Mouse (Mus musculus) G1E (cell line): ENCODE results near the gene Tnpo3. TPM values are rescaled to one million over a fixed set of nuclear protein-coding genes. Genes with fewer than 3 reads are reported as not detected.

Source experiments
- ATAC-seq: 2 replicates; pipeline ENCODE4 v1.8.0; 2016; ENCODE audit warnings: mild to moderate bottlenecking; ENCODE audit not compliant: insufficient number of reproducible peaks, poor library complexity, low FRiP score, severe bottlenecking; ENCODE audit errors: extremely low read depth
- DNase-seq: peaks from one replicate; pipeline ENCODE4 v3.0.0; 2012; ENCODE audit warnings: low spot score
- H3K27me3 ChIP-seq: 2 replicates; pipeline ENCODE4 v1.6.1; 2012; ENCODE audit warnings: mild to moderate bottlenecking, low read length, inconsistent platforms; ENCODE audit not compliant: insufficient read depth
- H3K36me3 ChIP-seq: replicated peaks from 2 replicates; pipeline ENCODE3; 2012; ENCODE audit warnings: mild to moderate bottlenecking, inconsistent platforms
- H3K4me1 ChIP-seq: 2 replicates; pipeline ENCODE4 v1.6.1; 2012; ENCODE audit warnings: low read depth, low read length, inconsistent platforms, mixed read lengths; ENCODE audit not compliant: insufficient read depth
- H3K4me3 ChIP-seq: 2 replicates; pipeline ENCODE4 v1.5.1; 2012; ENCODE audit warnings: low read depth, mild to moderate bottlenecking, inconsistent platforms, low read length, moderate library complexity, mixed read lengths
- H3K9me3 ChIP-seq: replicated peaks from 2 replicates; pipeline ENCODE4 v1.6.1; 2012; ENCODE audit warnings: inconsistent platforms
- CTCF ChIP-seq: IDR thresholded peaks from 2 replicates; pipeline ENCODE4 v1.5.1; 2012; ENCODE audit warnings: low read depth, low read length, inconsistent platforms, mixed read lengths
- GATA1 ChIP-seq: IDR thresholded peaks from 2 replicates; pipeline ENCODE4 v1.6.1; 2012; ENCODE audit warnings: borderline replicate concordance, low read length, inconsistent platforms, mixed read lengths
- GATA2 ChIP-seq: IDR thresholded peaks from 2 replicates; pipeline ENCODE4 v1.6.1; 2012; ENCODE audit warnings: low read depth, low read length, inconsistent platforms, borderline replicate concordance
- POLR2AphosphoS5 ChIP-seq: IDR thresholded peaks from 2 replicates; pipeline ENCODE4 v1.6.1; 2012; ENCODE audit warnings: low read depth, low read length, inconsistent platforms; ENCODE audit not compliant: insufficient replicate concordance
- TAL1 ChIP-seq: conservative IDR thresholded peaks from 2 replicates; pipeline ENCODE4 v1.6.1; 2012; ENCODE audit warnings: low read depth, low read length, inconsistent platforms, mixed read lengths
- polyA plus RNA-seq: library from polyadenylated mRNA; stranded (reverse); fragments of >175 nt; gene quantifications from 2 replicates; pipeline ENCODE4 v1.2.3, GENCODE M21; 2012
- total RNA-seq, 2 experiments: library from RNA; stranded (forward) in 1 of 2; stranded (reverse) in 1 of 2; fragments of 200-1000 nt in 1 of 2; fragments of >200 nt in 1 of 2; fragmentation: Nextera tagmentation in 1 of 2; gene quantifications; 2 replicates each; pipeline ENCODE4 v1.2.3; 2014 to 2017

The Tnpo3 gene
- total and polyA plus RNA-seq, 3 experiments = 63.5 to 156 (median 93.2) TPM

DNA sequence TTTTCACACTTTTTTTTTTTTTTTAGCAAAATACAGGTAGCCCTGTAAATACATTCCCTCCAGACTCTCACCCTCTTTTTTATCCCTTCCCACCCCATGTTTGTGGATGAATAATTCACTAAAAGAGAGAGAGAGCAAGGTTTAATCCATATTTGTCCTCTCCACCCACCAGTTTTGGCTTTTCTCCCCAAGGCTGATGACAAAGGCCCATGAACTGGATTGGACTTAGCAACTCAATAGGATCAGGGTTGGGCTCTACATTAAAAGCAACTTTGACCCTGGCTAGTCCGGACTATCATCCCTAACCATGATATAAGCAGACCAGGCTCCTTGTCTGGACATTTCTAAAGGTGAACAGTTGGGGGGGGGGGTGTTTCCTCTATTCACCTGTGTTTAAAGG is 68.7 kb downstream of the Tnpo3 start:
- no peaks in the 10 kb centered on the region for H3K4me1 ChIP-seq
- DNase-seq (no peak), ATAC-seq (no peak)
- no peaks in the 10 kb centered on the region for H3K27me3 ChIP-seq
- no peak overlapping the region for H3K4me3 ChIP-seq
- H3K9me3 ChIP-seq = no peaks in the 10 kb centered on the region
- peaks cover 92% of the 10 kb centered on the region for H3K36me3 ChIP-seq
- no peak for TF ChIP-seq GATA1

DNA sequence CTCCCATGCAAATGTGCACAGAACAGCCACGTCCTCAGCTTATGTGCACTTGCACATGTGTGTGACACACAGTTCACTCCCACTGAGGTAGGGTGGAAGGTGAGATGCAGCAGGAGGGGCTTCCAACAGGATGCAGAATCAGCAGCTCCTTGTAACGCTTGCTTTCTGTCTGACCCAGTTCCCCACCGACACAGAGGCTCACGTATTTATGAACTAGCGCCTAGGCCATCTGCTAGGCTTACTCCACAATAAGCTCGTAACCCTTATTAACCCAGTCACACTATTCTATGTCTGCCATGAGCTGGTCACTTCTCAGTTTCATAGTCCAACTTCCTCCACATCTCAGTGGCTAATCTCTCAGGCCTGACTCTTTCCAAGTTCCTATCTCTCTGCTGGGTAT is 69.5 kb downstream of the Tnpo3 start:
- peaks cover 92% of the 10 kb centered on the region for H3K36me3 ChIP-seq
- ATAC-seq (no peak), DNase-seq (no peak)
- no peaks in the 10 kb centered on the region for H3K9me3 ChIP-seq
- no peaks in the 10 kb centered on the region; the same call in 1 of the 2 replicates for H3K27me3 ChIP-seq
- no peak for TF ChIP-seq GATA1
- no peak for TF ChIP-seq POLR2AphosphoS5
- no peak for TF ChIP-seq GATA2
- no peak for TF ChIP-seq TAL1
- TF ChIP-seq CTCF = no peak
- H3K4me3 ChIP-seq = no peak overlapping the region
- no peaks in the 10 kb centered on the region for H3K4me1 ChIP-seq

DNA sequence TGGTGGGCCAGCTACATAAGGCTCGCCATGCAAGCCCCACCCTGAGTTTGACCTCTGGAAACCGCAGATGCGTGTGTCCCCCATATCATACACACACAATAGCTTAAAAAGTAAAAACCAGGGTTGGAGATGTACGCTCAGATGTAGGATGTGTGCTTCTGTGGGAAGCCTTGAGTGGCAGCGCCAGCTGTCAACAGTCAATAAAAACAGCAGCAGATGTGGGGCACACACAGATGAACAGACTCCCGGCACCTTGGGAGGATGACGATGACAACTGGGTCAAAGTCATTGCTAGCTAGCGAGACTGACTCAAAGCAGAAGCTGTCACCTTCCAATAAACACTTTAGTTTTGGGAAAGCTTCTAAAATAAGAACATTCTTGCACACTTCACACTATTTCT is 70.2 kb downstream of the Tnpo3 start:
- H3K9me3 ChIP-seq = no peaks in the 10 kb centered on the region
- no peaks in the 10 kb centered on the region for H3K4me1 ChIP-seq
- DNase-seq = no peak
- no peak overlapping the region for H3K4me3 ChIP-seq
- no peak for ATAC-seq
- no peak for TF ChIP-seq TAL1
- no peaks in the 10 kb centered on the region; the same call in 1 of the 2 replicates for H3K27me3 ChIP-seq
- peaks cover 92% of the 10 kb centered on the region for H3K36me3 ChIP-seq

DNA sequence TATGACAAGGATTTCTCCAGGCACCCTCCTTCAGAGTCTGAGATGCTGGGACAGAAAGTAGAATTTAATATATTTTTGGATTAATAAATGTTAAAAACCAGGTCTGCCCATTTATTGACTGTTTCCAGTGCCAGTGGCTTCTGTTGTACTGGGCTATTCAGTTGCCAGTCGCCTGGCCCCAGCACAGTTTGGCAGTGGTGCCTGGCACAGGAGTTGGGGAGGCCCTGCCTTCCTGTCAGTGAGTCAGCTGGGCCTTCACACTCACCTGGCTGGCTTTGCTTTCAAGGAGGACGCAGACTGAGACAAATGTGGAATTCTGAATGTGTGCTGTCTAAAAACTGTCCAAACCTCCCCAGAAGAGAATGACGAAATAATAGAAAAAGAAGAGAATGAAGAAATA is 72.5 kb downstream of the Tnpo3 start:
- Histone ChIP-seq H3K36me3 (peaks cover 77% of the 10 kb centered on the region), H3K9me3 (no peaks in the 10 kb centered on the region), H3K4me1 (0 out of 2 replicates have a peak, but pooled peaks cover 3% of the 10 kb centered on the region), H3K4me3 (no peak overlapping the region), H3K27me3 (peaks cover 3% of the 10 kb centered on the region; the same call in 1 of the 2 replicates)
- DNase-seq (no peak), ATAC-seq (no peak)
- TF ChIP-seq GATA2 (no peak), CTCF (no peak), TAL1 (no peak), GATA1 (no peak)

DNA sequence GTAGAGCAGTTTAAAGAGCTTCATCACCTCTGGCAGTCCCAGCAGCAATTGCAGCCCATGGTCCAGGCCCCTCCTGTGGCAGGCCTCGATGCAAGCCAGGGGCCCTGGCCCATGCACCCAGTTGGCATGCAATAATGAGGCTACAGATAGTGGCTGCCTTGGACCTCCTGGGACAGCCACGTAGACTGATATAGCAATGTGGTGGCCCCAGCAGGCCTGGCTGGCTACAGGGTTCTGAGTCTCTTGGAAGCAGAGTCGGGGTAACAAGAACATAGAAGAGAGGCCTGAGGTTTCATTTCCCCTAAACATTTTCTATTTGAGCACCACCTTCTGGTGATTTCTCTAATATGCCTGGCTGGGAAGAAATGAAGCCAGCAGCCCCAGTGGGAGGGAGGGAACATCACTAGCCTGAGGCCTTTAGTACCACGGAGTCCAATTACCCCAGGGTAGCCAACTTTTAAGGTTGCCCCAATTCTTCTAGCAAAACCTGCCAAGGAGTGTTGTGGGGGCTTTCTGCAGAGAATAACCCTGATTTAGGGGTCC is 73.0 kb downstream of the Tnpo3 start:
- ATAC-seq (no peak), DNase-seq (no peak)
- Histone ChIP-seq H3K9me3 (no peaks in the 10 kb centered on the region), H3K4me1 (0 out of 2 replicates have a peak, but pooled peaks cover 3% of the 10 kb centered on the region), H3K36me3 (peaks cover 72% of the 10 kb centered on the region), H3K4me3 (no peak overlapping the region), H3K27me3 (peaks cover 3% of the 10 kb centered on the region; the same call in 1 of the 2 replicates)
- TF ChIP-seq POLR2AphosphoS5 (no peak), GATA1 (no peak), GATA2 (no peak), CTCF (no peak), TAL1 (no peak)

DNA sequence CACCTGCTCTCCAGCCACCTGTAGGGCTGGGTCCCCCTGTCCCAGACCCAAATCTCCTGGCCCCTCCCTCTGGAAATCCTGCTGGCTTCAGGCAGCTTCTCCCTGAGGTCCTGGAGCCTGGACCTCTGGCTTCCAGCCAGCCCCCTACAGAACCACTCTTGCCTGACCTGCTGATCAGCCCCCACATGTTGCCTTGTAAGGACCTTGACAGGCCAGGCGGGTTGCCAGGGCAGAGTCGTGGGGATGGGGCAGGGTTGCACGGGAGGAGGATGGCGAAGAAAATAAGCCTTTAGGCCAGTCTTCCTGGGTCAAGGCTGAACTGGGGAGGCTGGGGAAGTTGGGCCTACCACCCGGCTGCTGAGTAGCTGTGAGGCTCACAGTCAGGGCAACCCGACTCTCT is 74.4 kb downstream of the Tnpo3 start:
- peaks cover 3% of the 10 kb centered on the region; the same call in 1 of the 2 replicates for H3K4me1 ChIP-seq
- H3K27me3 ChIP-seq = peaks cover 14% of the 10 kb centered on the region; the same call in 1 of the 2 replicates
- peaks cover 60% of the 10 kb centered on the region for H3K36me3 ChIP-seq
- no peak for TF ChIP-seq GATA2
- no peaks in the 10 kb centered on the region for H3K9me3 ChIP-seq
- ATAC-seq (no peak), DNase-seq (no peak)
- no peak overlapping the region for H3K4me3 ChIP-seq

DNA sequence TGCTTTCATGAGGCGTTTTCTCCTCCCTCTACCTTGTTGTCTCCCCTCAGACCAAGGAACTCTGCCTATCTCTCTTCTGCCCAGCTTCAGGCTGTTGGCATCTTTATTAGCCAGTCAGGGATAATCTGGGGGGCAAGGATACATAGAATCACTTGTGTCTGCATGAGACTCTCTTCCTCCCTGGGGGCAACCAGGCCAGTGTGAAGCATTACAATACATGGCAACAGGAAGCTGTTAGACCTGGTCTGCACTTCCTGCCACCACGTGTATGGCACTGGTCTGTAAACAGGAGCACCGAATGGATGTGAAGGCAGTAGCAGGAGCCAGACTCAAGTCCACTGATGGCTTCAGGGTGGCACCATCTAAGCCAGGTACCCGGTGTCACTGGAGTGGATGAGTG is 79.6 kb downstream of the Tnpo3 start:
- no peak for ATAC-seq
- H3K4me3 ChIP-seq = no peak overlapping the region
- H3K27me3 ChIP-seq = peaks cover 46% of the 10 kb centered on the region
- H3K4me1 ChIP-seq = peaks cover 45% of the 10 kb centered on the region
- DNase-seq = no peak
- TF ChIP-seq TAL1 = no peak
- TF ChIP-seq CTCF = no peak
- TF ChIP-seq GATA1 = no peak
- no peak for TF ChIP-seq GATA2
- TF ChIP-seq POLR2AphosphoS5 = no peak
- H3K36me3 ChIP-seq = peaks cover 14% of the 10 kb centered on the region
- peaks cover 2% of the 10 kb centered on the region; the same call in 1 of the 2 replicates for H3K9me3 ChIP-seq
